Mouse (Mus musculus): ENCODE data around the gene Bfsp2.

The Bfsp2 gene

GRCm38 (mm10) chr9:103383576-103383975, 96.6 kb downstream of the Bfsp2 start:
- in situ Hi-C loops (cut with MboI, MseI) = no loop called here

DNA sequence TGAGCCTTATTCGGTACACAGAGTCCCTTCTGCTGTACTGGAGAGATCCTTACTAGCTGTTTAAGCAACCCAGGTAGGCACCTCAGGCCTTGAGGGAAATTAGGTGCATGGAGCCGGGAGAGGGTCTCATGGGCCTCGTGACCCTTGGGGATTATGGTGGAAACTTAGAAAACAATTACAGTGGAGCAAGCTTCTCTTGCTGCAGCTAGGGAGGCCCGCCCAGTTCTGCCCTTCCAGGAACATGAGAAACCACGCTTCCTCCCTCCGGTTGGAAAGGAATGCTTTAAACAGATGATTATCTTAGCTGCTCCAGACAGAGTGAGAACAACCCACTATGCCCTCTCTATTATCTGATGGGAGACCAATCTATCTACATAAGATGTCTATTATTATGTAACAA, 97.2 kb downstream of the Bfsp2 start:
- in situ Hi-C loops (cut with MboI, MseI) = no loop called here

DNA sequence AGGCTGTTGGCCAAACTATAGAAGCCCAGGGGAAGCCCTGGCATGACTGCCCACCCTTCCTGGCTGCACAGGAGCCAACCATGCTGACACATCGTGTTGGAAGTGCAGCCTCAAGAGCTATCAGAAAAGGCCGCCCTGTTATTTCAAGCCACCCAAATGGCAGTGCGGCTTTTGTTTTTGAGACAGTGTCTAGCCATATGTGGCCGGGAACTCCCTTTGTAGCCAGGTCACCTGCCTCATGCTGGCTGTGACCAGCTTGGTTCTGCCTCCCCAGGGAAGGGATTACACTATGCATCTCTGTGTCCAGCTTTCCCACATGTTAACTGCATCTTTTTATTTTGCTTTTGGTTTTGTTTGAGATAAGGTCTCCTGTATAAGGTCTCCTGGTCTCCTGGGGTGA, 99.7 kb downstream of the Bfsp2 start:
- in situ Hi-C loops (cut with MboI, MseI) = no loop called here

- in situ Hi-C loops (cut with MboI, MseI) = no loop called here
These were observed 101.0 kb downstream of the Bfsp2 start for GRCm38 (mm10) chr9:103379199-103379598.

- in situ Hi-C loops (cut with MboI, MseI) = no loop called here
These were observed 101.5 kb downstream of the Bfsp2 start for GRCm38 (mm10) chr9:103378686-103379085.

- in situ Hi-C loops (cut with MboI, MseI) = no loop called here
These were observed 103.6 kb downstream of the Bfsp2 start for GRCm38 (mm10) chr9:103376346-103377320.
